Mouse (Mus musculus): ENCODE data around the gene Bcl6. TPM values are rescaled to one million over a fixed set of nuclear protein-coding genes. Genes with fewer than 3 reads are reported as not detected.

Gene Bcl6
- polyA plus RNA-seq, 1 experiment from 2014 or later: 0.49 TPM

GRCm38 (mm10) chr16:24005928-24006327 lies 17.3 kb upstream of the Bcl6 start:
- no peaks in the 10 kb centered on the region for H3K9me3 ChIP-seq (ENCODE audit: control insufficient read depth, low read length)
- H3K36me3 ChIP-seq (ENCODE audit: control insufficient read depth, insufficient read depth, low read length): no peaks in the 10 kb centered on the region
- H3K9ac ChIP-seq (ENCODE audit: low read length): no peak overlapping the region
- no peak overlapping the region for H3K4me2 ChIP-seq (ENCODE audit: low read length)
- no peak overlapping the region for H3K27ac ChIP-seq (replicated peaks in 1 of 2; ENCODE audit: control insufficient read depth in 1 of 2, insufficient read depth in 1 of 2, low read depth in 2 of 2, low read length in 2 of 2)
- no peak for ATAC-seq (ENCODE audit: insufficient number of reproducible peaks, insufficient read depth, low FRiP score, low read depth)
- no peak overlapping the region for H3K4me3 ChIP-seq (ENCODE audit: control insufficient read depth in 1 of 2, insufficient read depth in 1 of 2, low read depth in 1 of 2, low read length in 2 of 2)
- H3K4me1 ChIP-seq (ENCODE audit: control insufficient read depth in 2 of 2, insufficient read depth in 2 of 2, low read length in 2 of 2): no peaks in the 10 kb centered on the region
- 80% methylated on average over 8 of the region's 8 CpGs for WGBS
- H3K27me3 ChIP-seq (ENCODE audit: control insufficient read depth, insufficient read depth, low read length): no peaks in the 10 kb centered on the region

GRCm38 (mm10) chr16:23997912-23998311 lies 9.3 kb upstream of the Bcl6 start:
- H3K4me1 ChIP-seq (ENCODE audit: control insufficient read depth in 2 of 2, insufficient read depth in 2 of 2, low read length in 2 of 2): peaks cover 4 to 5% of the 10 kb centered on the region in 2 experiments; a peak in 3 of 4 replicates
- WGBS: 80% methylated on average over 6 of the region's 6 CpGs
- no peak for ATAC-seq (ENCODE audit: insufficient number of reproducible peaks, insufficient read depth, low FRiP score, low read depth)

GRCm38 (mm10) chr16:23997228-23997627 lies 8.6 kb upstream of the Bcl6 start:
- H3K36me3 ChIP-seq (ENCODE audit: control insufficient read depth, insufficient read depth, low read length): no peaks in the 10 kb centered on the region
- no peaks in the 10 kb centered on the region for H3K27me3 ChIP-seq (ENCODE audit: control insufficient read depth, insufficient read depth, low read length)
- H3K27ac ChIP-seq (replicated peaks in 1 of 2; ENCODE audit: control insufficient read depth in 1 of 2, insufficient read depth in 1 of 2, low read depth in 2 of 2, low read length in 2 of 2): no peak overlapping the region
- no peaks in the 10 kb centered on the region for H3K9me3 ChIP-seq (ENCODE audit: control insufficient read depth, low read length)
- WGBS: 73% methylated on average over 3 of the region's 3 CpGs
- no peak overlapping the region for H3K9ac ChIP-seq (ENCODE audit: low read length)
- H3K4me2 ChIP-seq (ENCODE audit: low read length): no peak overlapping the region
- H3K4me1 ChIP-seq (ENCODE audit: control insufficient read depth in 2 of 2, insufficient read depth in 2 of 2, low read length in 2 of 2): peaks cover 4 to 5% of the 10 kb centered on the region in 2 experiments; a peak in 3 of 4 replicates
- ATAC-seq (ENCODE audit: insufficient number of reproducible peaks, insufficient read depth, low FRiP score, low read depth): no peak
- no peak overlapping the region for H3K4me3 ChIP-seq (ENCODE audit: control insufficient read depth in 1 of 2, insufficient read depth in 1 of 2, low read depth in 1 of 2, low read length in 2 of 2)

More at GRCm38 (mm10) chr16:23997912-23998311, 9.3 kb upstream of the Bcl6 start:
- H3K36me3 ChIP-seq (ENCODE audit: control insufficient read depth, insufficient read depth, low read length): no peaks in the 10 kb centered on the region
- H3K9ac ChIP-seq (ENCODE audit: low read length): no peak overlapping the region
- no peaks in the 10 kb centered on the region for H3K9me3 ChIP-seq (ENCODE audit: control insufficient read depth, low read length)
- no peak overlapping the region for H3K4me3 ChIP-seq (ENCODE audit: control insufficient read depth in 1 of 2, insufficient read depth in 1 of 2, low read depth in 1 of 2, low read length in 2 of 2)
- H3K27me3 ChIP-seq (ENCODE audit: control insufficient read depth, insufficient read depth, low read length): no peaks in the 10 kb centered on the region
- H3K4me2 ChIP-seq (ENCODE audit: low read length): no peak overlapping the region
- H3K27ac ChIP-seq (replicated peaks in 1 of 2; ENCODE audit: control insufficient read depth in 1 of 2, insufficient read depth in 1 of 2, low read depth in 2 of 2, low read length in 2 of 2): no peak overlapping the region

GRCm38 (mm10) chr16:23996342-23996741 lies 7.7 kb upstream of the Bcl6 start:
- Histone ChIP-seq H3K4me3 (ENCODE audit: control insufficient read depth in 1 of 2, insufficient read depth in 1 of 2, low read depth in 1 of 2, low read length in 2 of 2) (no peak overlapping the region), H3K4me1 (ENCODE audit: control insufficient read depth in 2 of 2, insufficient read depth in 2 of 2, low read length in 2 of 2) (peaks cover 6% of the 10 kb centered on the region in 2 experiments; a peak in 3 of 4 replicates), H3K36me3 (ENCODE audit: control insufficient read depth, insufficient read depth, low read length) (no peaks in the 10 kb centered on the region), H3K4me2 (ENCODE audit: low read length) (no peak overlapping the region), H3K27me3 (ENCODE audit: control insufficient read depth, insufficient read depth, low read length) (no peaks in the 10 kb centered on the region), H3K9ac (ENCODE audit: low read length) (no peak overlapping the region), H3K27ac (replicated peaks in 1 of 2; ENCODE audit: control insufficient read depth in 1 of 2, insufficient read depth in 1 of 2, low read depth in 2 of 2, low read length in 2 of 2) (no peak overlapping the region), H3K9me3 (ENCODE audit: control insufficient read depth, low read length) (no peaks in the 10 kb centered on the region)
- WGBS: 84% methylated on average over 7 of the region's 7 CpGs
- no peak for ATAC-seq (ENCODE audit: insufficient number of reproducible peaks, insufficient read depth, low FRiP score, low read depth)

GRCm38 (mm10) chr16:23993351-23994321 lies 5.0 kb upstream of the Bcl6 start:
- Histone ChIP-seq H3K4me2 (ENCODE audit: low read length) (no peak overlapping the region), H3K36me3 (ENCODE audit: control insufficient read depth, insufficient read depth, low read length) (no peaks in the 10 kb centered on the region), H3K27ac (replicated peaks in 1 of 2; ENCODE audit: control insufficient read depth in 1 of 2, insufficient read depth in 1 of 2, low read depth in 2 of 2, low read length in 2 of 2) (no peak overlapping the region), H3K4me1 (ENCODE audit: control insufficient read depth in 2 of 2, insufficient read depth in 2 of 2, low read length in 2 of 2) (peaks cover 7 to 18% of the 10 kb centered on the region in 2 experiments), H3K9me3 (ENCODE audit: control insufficient read depth, low read length) (no peaks in the 10 kb centered on the region), H3K4me3 (ENCODE audit: control insufficient read depth in 1 of 2, insufficient read depth in 1 of 2, low read depth in 1 of 2, low read length in 2 of 2) (no peak overlapping the region), H3K27me3 (ENCODE audit: control insufficient read depth, insufficient read depth, low read length) (no peaks in the 10 kb centered on the region), H3K9ac (ENCODE audit: low read length) (no peak overlapping the region)
- ATAC-seq (ENCODE audit: insufficient number of reproducible peaks, insufficient read depth, low FRiP score, low read depth): no peak
- 48% methylated on average over 17 of the region's 17 CpGs for WGBS

- Histone ChIP-seq H3K4me1 (ENCODE audit: control insufficient read depth in 2 of 2, insufficient read depth in 2 of 2, low read length in 2 of 2) (peaks cover 7 to 18% of the 10 kb centered on the region in 2 experiments), H3K4me2 (ENCODE audit: low read length) (no peak overlapping the region), H3K9me3 (ENCODE audit: control insufficient read depth, low read length) (no peaks in the 10 kb centered on the region), H3K27me3 (ENCODE audit: control insufficient read depth, insufficient read depth, low read length) (no peaks in the 10 kb centered on the region), H3K27ac (replicated peaks in 1 of 2; ENCODE audit: control insufficient read depth in 1 of 2, insufficient read depth in 1 of 2, low read depth in 2 of 2, low read length in 2 of 2) (no peak overlapping the region), H3K4me3 (ENCODE audit: control insufficient read depth in 1 of 2, insufficient read depth in 1 of 2, low read depth in 1 of 2, low read length in 2 of 2) (no peak overlapping the region), H3K9ac (ENCODE audit: low read length) (no peak overlapping the region), H3K36me3 (ENCODE audit: control insufficient read depth, insufficient read depth, low read length) (no peaks in the 10 kb centered on the region)
- 91% methylated on average over 14 of the region's 14 CpGs for WGBS
- ATAC-seq (ENCODE audit: insufficient number of reproducible peaks, insufficient read depth, low FRiP score, low read depth): no peak
Observed at GRCm38 (mm10) chr16:23991846-23992580, 3.4 kb upstream of the Bcl6 start.

GRCm38 (mm10) chr16:23991170-23991569 lies 2.5 kb upstream of the Bcl6 start:
- H3K27ac ChIP-seq (replicated peaks in 1 of 2; ENCODE audit: control insufficient read depth in 1 of 2, insufficient read depth in 1 of 2, low read depth in 2 of 2, low read length in 2 of 2): no peak overlapping the region
- 3% methylated on average over 4 of the region's 4 CpGs for WGBS
- H3K27me3 ChIP-seq (ENCODE audit: control insufficient read depth, insufficient read depth, low read length): no peaks in the 10 kb centered on the region
- H3K36me3 ChIP-seq (ENCODE audit: control insufficient read depth, insufficient read depth, low read length): no peaks in the 10 kb centered on the region
- peaks cover 7 to 24% of the 10 kb centered on the region in 2 experiments for H3K4me1 ChIP-seq (ENCODE audit: control insufficient read depth in 2 of 2, insufficient read depth in 2 of 2, low read length in 2 of 2)
- no peak overlapping the region for H3K9ac ChIP-seq (ENCODE audit: low read length)
- H3K4me2 ChIP-seq (ENCODE audit: low read length): 0 out of 2 replicates have a peak overlapping the region, but pooled peaks have one; percentile 7
- H3K9me3 ChIP-seq (ENCODE audit: control insufficient read depth, low read length): no peaks in the 10 kb centered on the region
- no peak overlapping the region for H3K4me3 ChIP-seq (ENCODE audit: control insufficient read depth in 1 of 2, insufficient read depth in 1 of 2, low read depth in 1 of 2, low read length in 2 of 2)
- no peak for ATAC-seq (ENCODE audit: insufficient number of reproducible peaks, insufficient read depth, low FRiP score, low read depth)

Measured in heart, embryonic 14.5 days (tissue).